Mouse (Mus musculus): ENCODE measurements around the gene Lypd9. TPM values are rescaled to one million over a fixed set of nuclear protein-coding genes. Genes with fewer than 3 reads are reported as not detected.
"Not testable (repeated sequence)": the region's sequence is repeated elsewhere in the genome, so short reads cannot be mapped to it uniquely, and the experiment has no call there.

The Lypd9 gene
- polyA plus RNA-seq (2015; fragmentation: Nextera tagmentation; extraction: Ambion mirVana), result not detected in 2 replicates

GRCm38 (mm10) chr11:58452759-58453158 is at the start of gene Lypd9:
TSS of gene Lypd9 (minus strand) at chr11:58452923.
- Histone ChIP-seq H3K27me3 (replicated peaks; ENCODE audit: control insufficient read depth, insufficient read depth, low read length) (no peaks in the 10 kb centered on the region), H3K4me3 (ENCODE audit: low read length) (no peak within 1 kb of the TSS), H3K27ac (ENCODE audit: low read depth, low read length) (no peak within 1 kb of the TSS), H3K4me2 (ENCODE audit: low read length) (no peak within 1 kb of the TSS), H3K36me3 (ENCODE audit: control insufficient read depth, insufficient read depth, low read length) (no peaks in the 10 kb centered on the region), H3K9me3 (ENCODE audit: control insufficient read depth, low read length) (no peaks in the 10 kb centered on the region), H3K9ac (ENCODE audit: low read depth, low read length) (no peak within 1 kb of the TSS), H3K4me1 (ENCODE audit: control insufficient read depth, insufficient read depth, low read depth, low read length) (no peaks in the 10 kb centered on the region)
- WGBS, result 94% methylated on average over 9 of the region's 9 CpGs
- no peak for ATAC-seq

DNA sequence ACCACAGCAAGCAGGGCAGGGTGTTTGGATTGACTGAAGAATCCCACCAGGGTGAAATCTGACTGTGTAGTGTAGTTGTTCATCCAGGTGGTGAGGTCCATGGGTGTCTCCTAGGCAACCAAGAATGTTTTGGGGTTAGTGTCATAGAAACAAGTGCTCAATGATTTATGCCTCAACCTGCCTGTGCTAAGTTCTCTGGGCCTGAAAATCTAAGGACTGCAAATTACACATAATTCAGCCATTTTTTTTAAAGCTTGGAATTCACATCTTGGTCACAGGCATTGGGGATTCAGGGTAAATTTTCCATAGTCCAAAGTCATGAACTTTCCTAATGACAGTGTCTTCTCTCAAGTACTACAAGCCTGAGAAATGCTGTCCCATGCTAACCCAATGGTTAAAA is 49.7 kb upstream of the Lypd9 start, which contains the start of gene Olfr331:
Gene Olfr331 (minus strand): TSS at position 101 of the 400 bp plus-strand sequence.
- not testable (repeated sequence) for ATAC-seq; H3K27me3 ChIP-seq (replicated peaks; ENCODE audit: control insufficient read depth, insufficient read depth, low read length); H3K9ac ChIP-seq (ENCODE audit: low read depth, low read length); H3K4me1 ChIP-seq (ENCODE audit: control insufficient read depth, insufficient read depth, low read depth, low read length); H3K4me3 ChIP-seq (ENCODE audit: low read length); H3K9me3 ChIP-seq (ENCODE audit: control insufficient read depth, low read length); H3K36me3 ChIP-seq (ENCODE audit: control insufficient read depth, insufficient read depth, low read length); H3K4me2 ChIP-seq (ENCODE audit: low read length); H3K27ac ChIP-seq (ENCODE audit: low read depth, low read length)

- no peak overlapping the region for H3K4me3 ChIP-seq (ENCODE audit: low read length)
- no peaks in the 10 kb centered on the region for H3K4me1 ChIP-seq (ENCODE audit: control insufficient read depth, insufficient read depth, low read depth, low read length)
- no peak for ATAC-seq
- H3K9ac ChIP-seq (ENCODE audit: low read depth, low read length), result no peak overlapping the region
- no peaks in the 10 kb centered on the region for H3K9me3 ChIP-seq (ENCODE audit: control insufficient read depth, low read length)
- 51% methylated on average over 3 of the region's 3 CpGs for WGBS
- no peaks in the 10 kb centered on the region for H3K36me3 ChIP-seq (ENCODE audit: control insufficient read depth, insufficient read depth, low read length)
- no peaks in the 10 kb centered on the region for H3K27me3 ChIP-seq (replicated peaks; ENCODE audit: control insufficient read depth, insufficient read depth, low read length)
- H3K27ac ChIP-seq (ENCODE audit: low read depth, low read length), result no peak overlapping the region
- H3K4me2 ChIP-seq (ENCODE audit: low read length), result no peak overlapping the region
Measured at GRCm38 (mm10) chr11:58499290-58499689, 46.6 kb upstream of the Lypd9 start.

GRCm38 (mm10) chr11:58498761-58499160 is 46.0 kb upstream of the Lypd9 start:
- Histone ChIP-seq H3K4me3 (ENCODE audit: low read length) (no peak overlapping the region), H3K4me2 (ENCODE audit: low read length) (no peak overlapping the region), H3K9ac (ENCODE audit: low read depth, low read length) (no peak overlapping the region), H3K36me3 (ENCODE audit: control insufficient read depth, insufficient read depth, low read length) (no peaks in the 10 kb centered on the region), H3K9me3 (ENCODE audit: control insufficient read depth, low read length) (no peaks in the 10 kb centered on the region), H3K27me3 (replicated peaks; ENCODE audit: control insufficient read depth, insufficient read depth, low read length) (no peaks in the 10 kb centered on the region), H3K4me1 (ENCODE audit: control insufficient read depth, insufficient read depth, low read depth, low read length) (no peaks in the 10 kb centered on the region), H3K27ac (ENCODE audit: low read depth, low read length) (no peak overlapping the region)
- 83% methylated on average over 9 of the region's 9 CpGs for WGBS
- ATAC-seq, result no peak

GRCm38 (mm10) chr11:58492455-58492854 is 39.7 kb upstream of the Lypd9 start, which contains the start of gene Olfr332:
TSS of gene Olfr332 (minus strand) at chr11:58492555.
- no peaks in the 10 kb centered on the region for H3K9me3 ChIP-seq (ENCODE audit: control insufficient read depth, low read length)
- WGBS, result 66% methylated on average over 2 of the region's 2 CpGs
- H3K9ac ChIP-seq (ENCODE audit: low read depth, low read length), result no peak within 1 kb of the TSS
- no peak for ATAC-seq
- no peak within 1 kb of the TSS for H3K27ac ChIP-seq (ENCODE audit: low read depth, low read length)
- no peak within 1 kb of the TSS for H3K4me2 ChIP-seq (ENCODE audit: low read length)
- H3K36me3 ChIP-seq (ENCODE audit: control insufficient read depth, insufficient read depth, low read length), result no peaks in the 10 kb centered on the region
- no peak within 1 kb of the TSS for H3K4me3 ChIP-seq (ENCODE audit: low read length)
- no peaks in the 10 kb centered on the region for H3K27me3 ChIP-seq (replicated peaks; ENCODE audit: control insufficient read depth, insufficient read depth, low read length)
- H3K4me1 ChIP-seq (ENCODE audit: control insufficient read depth, insufficient read depth, low read depth, low read length), result no peaks in the 10 kb centered on the region

DNA sequence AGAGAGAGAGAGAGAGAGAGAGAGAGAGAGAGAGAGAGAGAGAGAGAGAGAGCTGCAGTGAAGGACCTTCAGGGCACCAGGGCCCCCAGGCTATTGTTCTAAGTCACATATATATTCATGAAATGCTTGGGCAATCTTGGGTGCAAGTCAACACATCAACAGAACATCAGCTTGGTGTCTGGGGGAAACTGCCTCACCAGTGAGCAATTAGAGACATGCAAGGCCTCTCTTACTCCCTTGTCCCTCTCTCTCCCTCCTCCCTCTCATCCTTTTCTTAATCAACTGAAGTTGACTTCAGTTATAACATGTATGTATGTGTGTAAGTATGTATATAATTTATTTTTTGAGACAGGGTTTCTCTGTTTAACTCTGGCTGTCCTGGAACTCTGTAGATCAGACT is 9.4 kb upstream of the Lypd9 start, which contains the start of gene Olfr30:
Gene Olfr30 (minus strand): TSS at position 101 of the 400 bp plus-strand sequence.
- Histone ChIP-seq H3K36me3 (ENCODE audit: control insufficient read depth, insufficient read depth, low read length) (no peaks in the 10 kb centered on the region), H3K27me3 (replicated peaks; ENCODE audit: control insufficient read depth, insufficient read depth, low read length) (no peaks in the 10 kb centered on the region), H3K9me3 (ENCODE audit: control insufficient read depth, low read length) (no peaks in the 10 kb centered on the region), H3K4me2 (ENCODE audit: low read length) (no peak within 1 kb of the TSS), H3K4me3 (ENCODE audit: low read length) (no peak within 1 kb of the TSS), H3K4me1 (ENCODE audit: control insufficient read depth, insufficient read depth, low read depth, low read length) (no peaks in the 10 kb centered on the region), H3K27ac (ENCODE audit: low read depth, low read length) (no peak within 1 kb of the TSS), H3K9ac (ENCODE audit: low read depth, low read length) (no peak within 1 kb of the TSS)
- no peak for ATAC-seq

DNA sequence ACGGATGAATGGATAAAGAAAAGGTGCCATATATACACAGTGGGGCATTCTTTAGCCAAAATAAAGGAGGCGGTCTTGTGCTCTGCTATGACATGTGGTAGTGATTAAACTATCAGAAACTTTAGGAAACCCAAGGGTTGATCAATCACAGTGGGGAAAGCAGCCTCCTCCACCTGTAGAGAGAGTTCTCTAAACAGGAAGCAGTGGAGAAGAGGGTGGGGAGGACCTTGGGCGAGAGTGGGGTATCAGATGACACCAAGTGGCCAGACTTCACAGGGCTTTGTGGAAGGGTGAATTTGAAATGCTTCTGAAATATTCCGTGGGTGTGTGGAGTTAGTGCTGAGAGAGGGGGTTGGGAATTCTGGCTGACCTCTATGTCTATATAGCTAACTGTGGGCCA is 869 bp upstream of the Lypd9 start:
- H3K9ac ChIP-seq (ENCODE audit: low read depth, low read length), result no peak overlapping the region
- 68% methylated on average over 4 of the region's 4 CpGs for WGBS
- H3K36me3 ChIP-seq (ENCODE audit: control insufficient read depth, insufficient read depth, low read length), result no peaks in the 10 kb centered on the region
- H3K4me2 ChIP-seq (ENCODE audit: low read length), result no peak overlapping the region
- no peaks in the 10 kb centered on the region for H3K9me3 ChIP-seq (ENCODE audit: control insufficient read depth, low read length)
- no peaks in the 10 kb centered on the region for H3K4me1 ChIP-seq (ENCODE audit: control insufficient read depth, insufficient read depth, low read depth, low read length)
- no peak for ATAC-seq
- no peak overlapping the region for H3K27ac ChIP-seq (ENCODE audit: low read depth, low read length)
- H3K4me3 ChIP-seq (ENCODE audit: low read length), result no peak overlapping the region
- H3K27me3 ChIP-seq (replicated peaks; ENCODE audit: control insufficient read depth, insufficient read depth, low read length), result no peaks in the 10 kb centered on the region

DNA sequence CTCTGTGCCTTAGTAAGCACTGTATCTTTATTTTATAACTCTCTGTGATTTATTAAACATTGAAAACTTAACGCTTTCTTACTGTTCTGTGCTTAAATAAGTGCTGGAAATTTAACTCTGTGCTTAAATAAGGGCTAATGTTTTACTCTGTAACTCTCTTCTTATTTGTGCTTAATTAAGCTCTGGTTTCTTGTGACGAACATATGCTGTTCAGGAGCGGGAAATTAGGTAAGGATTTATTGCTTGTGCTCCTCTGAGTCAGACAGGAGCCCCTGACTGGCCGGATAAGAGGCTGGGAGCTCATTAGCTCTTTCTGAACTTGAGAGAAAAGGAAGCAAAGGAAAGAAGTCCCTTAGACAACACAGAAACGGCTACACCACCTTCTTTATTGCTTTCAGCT is 14.9 kb downstream of the Lypd9 start:
- no peaks in the 10 kb centered on the region for H3K36me3 ChIP-seq (ENCODE audit: control insufficient read depth, insufficient read depth, low read length)
- ATAC-seq, result no peak
- no peaks in the 10 kb centered on the region for H3K27me3 ChIP-seq (replicated peaks; ENCODE audit: control insufficient read depth, insufficient read depth, low read length)
- no peaks in the 10 kb centered on the region for H3K4me1 ChIP-seq (ENCODE audit: control insufficient read depth, insufficient read depth, low read depth, low read length)
- no peaks in the 10 kb centered on the region for H3K9me3 ChIP-seq (ENCODE audit: control insufficient read depth, low read length)
- H3K4me3 ChIP-seq (ENCODE audit: low read length), result no peak overlapping the region
- WGBS, result 54% methylated on average over 5 of the region's 5 CpGs
- H3K4me2 ChIP-seq (ENCODE audit: low read length), result no peak overlapping the region
- no peak overlapping the region for H3K27ac ChIP-seq (ENCODE audit: low read depth, low read length)
- no peak overlapping the region for H3K9ac ChIP-seq (ENCODE audit: low read depth, low read length)

DNA sequence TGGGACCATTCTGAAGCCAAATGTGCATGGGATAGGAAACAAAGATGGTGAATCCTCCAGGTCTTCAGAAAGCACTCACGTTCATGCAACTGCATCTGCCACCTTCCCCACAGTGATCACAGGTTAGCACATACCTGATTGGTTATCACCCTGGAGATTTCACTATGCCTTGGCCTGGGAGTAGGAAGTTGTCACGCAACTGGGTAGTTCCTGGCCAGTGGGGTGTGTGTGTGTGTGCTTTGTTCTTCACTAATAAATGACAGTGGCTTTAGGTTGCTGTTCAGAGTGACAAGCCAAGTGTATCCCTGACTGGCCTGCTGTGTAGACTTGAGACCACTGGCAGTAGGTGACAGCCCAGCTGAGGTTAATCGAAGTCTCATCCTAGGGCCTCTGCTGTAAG is 20.5 kb downstream of the Lypd9 start, which contains the start of gene Gm12253:
Gene Gm12253 (plus strand): TSS at position 301 of the 400 bp plus-strand sequence.
- no peak for ATAC-seq
- H3K27ac ChIP-seq (ENCODE audit: low read depth, low read length), result no peak within 1 kb of the TSS
- WGBS, result 84% methylated on average over 3 of the region's 3 CpGs

DNA sequence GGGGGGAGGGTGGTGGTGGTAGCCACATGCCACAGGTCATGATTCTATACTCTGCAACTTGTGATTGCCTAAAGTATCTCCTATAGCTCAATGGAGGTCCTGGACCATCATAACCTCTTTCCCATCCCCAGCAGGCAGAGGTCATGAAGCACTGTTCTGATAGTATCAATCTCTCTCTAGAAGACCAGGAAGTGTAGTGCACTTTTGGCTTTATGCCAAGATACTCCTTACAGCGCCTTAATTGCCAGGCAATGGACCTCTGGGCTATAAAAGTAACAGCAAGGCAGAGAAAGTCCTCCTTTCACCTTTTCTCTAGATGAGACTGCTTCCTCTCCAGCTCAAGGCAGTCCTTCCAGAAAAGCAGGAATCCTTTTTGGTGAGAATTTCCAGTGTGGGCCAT is 31.9 kb downstream of the Lypd9 start, which contains the start of gene 1810065E05Rik:
Gene 1810065E05Rik (plus strand): TSS at position 297 of the 400 bp plus-strand sequence.
- Histone ChIP-seq H3K9me3 (ENCODE audit: control insufficient read depth, low read length) (no peaks in the 10 kb centered on the region), H3K9ac (ENCODE audit: low read depth, low read length) (no peak within 1 kb of the TSS), H3K27me3 (replicated peaks; ENCODE audit: control insufficient read depth, insufficient read depth, low read length) (no peaks in the 10 kb centered on the region), H3K4me3 (ENCODE audit: low read length) (no peak within 1 kb of the TSS), H3K27ac (ENCODE audit: low read depth, low read length) (no peak within 1 kb of the TSS), H3K4me1 (ENCODE audit: control insufficient read depth, insufficient read depth, low read depth, low read length) (no peaks in the 10 kb centered on the region), H3K4me2 (ENCODE audit: low read length) (no peak within 1 kb of the TSS), H3K36me3 (ENCODE audit: control insufficient read depth, insufficient read depth, low read length) (no peaks in the 10 kb centered on the region)
- ATAC-seq, result no peak
- WGBS, result 57% methylated on average over 1 of the region's 1 CpGs

More for the DNA sequence above, 20.5 kb downstream of the Lypd9 start, which contains the start of gene Gm12253:
- H3K9me3 ChIP-seq (ENCODE audit: control insufficient read depth, low read length), result no peaks in the 10 kb centered on the region
- no peak within 1 kb of the TSS for H3K4me3 ChIP-seq (ENCODE audit: low read length)
- H3K27me3 ChIP-seq (replicated peaks; ENCODE audit: control insufficient read depth, insufficient read depth, low read length), result no peaks in the 10 kb centered on the region
- no peak within 1 kb of the TSS for H3K4me2 ChIP-seq (ENCODE audit: low read length)
- no peaks in the 10 kb centered on the region for H3K36me3 ChIP-seq (ENCODE audit: control insufficient read depth, insufficient read depth, low read length)
- H3K4me1 ChIP-seq (ENCODE audit: control insufficient read depth, insufficient read depth, low read depth, low read length), result no peaks in the 10 kb centered on the region
- H3K9ac ChIP-seq (ENCODE audit: low read depth, low read length), result no peak within 1 kb of the TSS

Data from hindbrain, embryonic 16.5 days (tissue).